Mouse (Mus musculus) kidney, adult 8-10 months (tissue): ENCODE measurements around the gene Esyt1.

Experiments used
- DNase-seq, 2 experiments: peaks; one replicate each; pipeline ENCODE4 v3.0.0; 2022

The Esyt1 gene

GRCm38 (mm10) chr10:128486370-128486769 lies 39.3 kb downstream of the Esyt1 start:
- no peak for DNase-seq

DNA sequence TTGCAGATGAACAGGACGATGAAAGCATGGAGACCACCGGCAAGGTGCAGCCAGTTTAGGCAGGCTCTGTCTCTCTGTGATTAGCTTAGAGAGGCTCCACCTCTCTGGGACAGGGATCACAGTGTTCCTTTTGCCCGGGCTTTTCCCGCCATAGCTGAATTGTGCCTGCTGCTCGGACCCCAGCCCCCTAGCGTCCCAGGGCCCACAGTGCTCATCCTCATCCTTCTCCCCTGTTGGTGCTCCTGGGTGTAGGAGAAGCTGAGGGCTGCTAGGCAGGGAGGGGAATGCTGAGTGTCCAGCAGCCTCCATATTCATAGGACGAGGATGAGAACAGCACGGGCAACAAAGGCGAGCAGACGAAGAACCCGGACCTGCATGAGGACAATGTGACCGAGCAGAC lies 51.3 kb downstream of the Esyt1 start:
- DNase-seq = no peak

GRCm38 (mm10) chr10:128460270-128460630 lies 65.4 kb downstream of the Esyt1 start:
- no peak for DNase-seq
